Mouse (Mus musculus) layer of hippocampus, adult 18-20 months (tissue): ENCODE measurements around the gene Pyroxd2. TPM values are rescaled to one million over a fixed set of nuclear protein-coding genes. Genes with fewer than 3 reads are reported as not detected.
"Not testable (repeated sequence)": the region's sequence is repeated elsewhere in the genome, so short reads cannot be mapped to it uniquely, and the experiment has no call there.

ENCODE experiments used
- DNase-seq, 2 experiments: peaks; one replicate each; pipeline ENCODE4 v3.0.0; 2022; ENCODE audit warnings: low spot score in 2 of 2
- total RNA-seq, 2 experiments: library from RNA; stranded (reverse); gene quantifications; 2 replicates each; pipeline ENCODE4 v1.2.3; 2021

Pyroxd2 gene
- total RNA-seq, 2 experiments from 2014 or later, result 2.5 to 3.5 TPM

GRCm38 (mm10) chr19:42690256-42690655 is 62.3 kb downstream of the Pyroxd2 start:
- no peak for DNase-seq

- DNase-seq, result no peak
Measured at GRCm38 (mm10) chr19:42689786-42690185, 62.8 kb downstream of the Pyroxd2 start.

- no peak for DNase-seq
Measured at GRCm38 (mm10) chr19:42689321-42689720, 63.3 kb downstream of the Pyroxd2 start.

GRCm38 (mm10) chr19:42682776-42683175 is 69.8 kb downstream of the Pyroxd2 start:
- DNase-seq, result not testable (repeated sequence)

GRCm38 (mm10) chr19:42678191-42678590 is 74.4 kb downstream of the Pyroxd2 start:
- DNase-seq, result no peak

GRCm38 (mm10) chr19:42677452-42677851 is 75.1 kb downstream of the Pyroxd2 start:
- DNase-seq, result no peak

GRCm38 (mm10) chr19:42676931-42677330 is 75.6 kb downstream of the Pyroxd2 start:
- no peak for DNase-seq

Other genes starting within 250 kb of the Pyroxd2 start
- gene R3hcc1l, start 234.0 kb downstream of the Pyroxd2 start, total RNA-seq, result 10 to 100 TPM; 26.4 to 29.5 TPM
- gene Loxl4, start 140.0 kb downstream of the Pyroxd2 start, total RNA-seq, result under 1 TPM; 0.13 to 0.17 TPM
- 10 to 100 TPM; 12.8 to 13.9 TPM for gene Hps1, start 27.2 kb upstream of the Pyroxd2 start, total RNA-seq